Mouse (Mus musculus) stomach, embryonic 16.5 days (tissue): ENCODE measurements at regions not wholly inside any gene's neighbourhood (a gene's known extent, or its start where the extent isn't known, plus 50 kb on each side); places are given as distances from the start of the nearest gene placed in this dataset.

Experiments used
- ATAC-seq: fragments of 200-750 bp; cut with Nextera tagmentation; 2 replicates; pipeline ENCODE4 v1.8.0; 2017; ENCODE audit warnings: moderate number of reproducible peaks, moderate TSS enrichment; ENCODE audit not compliant: insufficient read depth, low FRiP score
- H3K27ac ChIP-seq: fragments of 300-500 bp; sonication (generic); 2 replicates; pipeline ENCODE4 v1.5.1; 2014; ENCODE audit warnings: low read length
- H3K27me3 ChIP-seq: fragments of 300-500 bp; sonication (generic); 2 replicates; pipeline ENCODE4 v1.6.1; 2014; ENCODE audit warnings: low read length, control low read depth, mixed read lengths; ENCODE audit not compliant: control insufficient read depth, insufficient read depth
- H3K36me3 ChIP-seq: fragments of 300-500 bp; sonication (generic); 2 replicates; pipeline ENCODE4 v1.6.1; 2014; ENCODE audit warnings: low read length; ENCODE audit not compliant: control insufficient read depth, insufficient read depth
- H3K4me1 ChIP-seq: fragments of 300-500 bp; sonication (generic); 2 replicates; pipeline ENCODE4 v1.6.1; 2014; ENCODE audit warnings: low read length, control low read depth, mixed read lengths; ENCODE audit not compliant: control insufficient read depth, insufficient read depth
- H3K4me2 ChIP-seq: fragments of 300-500 bp; sonication (generic); 2 replicates; pipeline ENCODE4 v1.6.1; 2014; ENCODE audit warnings: low read depth, low read length, mixed read lengths
- H3K4me3 ChIP-seq: fragments of 300-500 bp; sonication (generic); replicated peaks from 2 replicates; pipeline ENCODE4 v1.5.1; 2014; ENCODE audit warnings: mild to moderate bottlenecking, low read length
- H3K9ac ChIP-seq: fragments of 300-500 bp; sonication (generic); 2 replicates; pipeline ENCODE4 v1.6.1; 2014; ENCODE audit warnings: low read length
- H3K9me3 ChIP-seq: fragments of 300-500 bp; sonication (generic); replicated peaks from 2 replicates; pipeline ENCODE4 v1.6.1; 2016; ENCODE audit warnings: low read length, control low read depth; ENCODE audit not compliant: control insufficient read depth
- WGBS: fragments of 180-500 bp; shearing (Covaris S2); extraction: QIAGEN DNeasy Blood & Tissue Kit; methylation state at CpG from one replicate; pipeline ENCODE4 v1.1.7; 2014; 5-methylcytosine and 5-hydroxymethylcytosine counted together

DNA sequence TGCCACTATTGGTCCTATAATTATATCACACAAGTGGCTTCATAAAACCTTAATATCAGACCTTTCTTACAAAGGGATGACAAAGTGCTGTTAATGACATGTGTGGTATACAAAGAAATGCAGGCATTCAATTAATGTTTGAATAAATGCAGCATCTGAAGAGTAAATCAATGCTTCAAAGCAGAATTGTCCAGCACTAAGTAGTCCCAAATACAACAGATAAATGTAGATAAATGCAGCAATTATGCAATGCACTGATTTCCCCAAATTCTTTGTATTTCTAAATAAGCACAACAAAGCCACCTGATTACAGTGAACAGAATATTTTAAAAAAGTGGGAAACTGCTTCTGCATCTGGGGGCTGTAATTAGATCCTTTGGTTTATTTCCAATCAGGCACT lies 435.9 kb downstream of the Cps1 start:
- H3K27ac ChIP-seq = no peak overlapping the region
- no peaks in the 10 kb centered on the region for H3K9me3 ChIP-seq
- no peak overlapping the region for H3K4me3 ChIP-seq
- H3K9ac ChIP-seq = no peak overlapping the region
- no peaks in the 10 kb centered on the region for H3K4me1 ChIP-seq
- no peak for ATAC-seq
- no peak overlapping the region for H3K4me2 ChIP-seq
- H3K27me3 ChIP-seq = no peaks in the 10 kb centered on the region
- no peaks in the 10 kb centered on the region for H3K36me3 ChIP-seq

DNA sequence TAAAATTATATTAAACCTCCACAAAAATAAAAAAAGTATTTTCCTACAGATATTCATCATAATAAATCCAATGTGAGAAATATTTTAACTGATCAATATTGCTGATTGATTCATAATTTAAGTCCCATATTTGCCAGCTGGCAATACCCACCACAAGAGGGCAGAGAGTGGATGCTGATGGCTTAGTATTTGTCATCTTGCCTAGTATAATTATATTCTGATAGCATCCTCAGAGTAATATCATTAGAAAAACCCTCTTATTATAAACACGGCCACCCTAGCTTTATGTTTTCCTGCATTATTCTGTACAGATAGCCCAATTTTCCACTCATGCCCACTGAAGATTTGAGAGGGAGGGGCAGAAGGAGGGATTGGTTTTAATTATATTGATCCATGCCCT lies 436.4 kb downstream of the Cps1 start:
- Histone ChIP-seq H3K4me1 (no peaks in the 10 kb centered on the region), H3K36me3 (no peaks in the 10 kb centered on the region), H3K9ac (no peak overlapping the region), H3K9me3 (no peaks in the 10 kb centered on the region), H3K27ac (no peak overlapping the region), H3K4me2 (no peak overlapping the region), H3K27me3 (no peaks in the 10 kb centered on the region), H3K4me3 (no peak overlapping the region)
- ATAC-seq = no peak
- 85% methylated on average over 1 of the region's 1 CpGs for WGBS

DNA sequence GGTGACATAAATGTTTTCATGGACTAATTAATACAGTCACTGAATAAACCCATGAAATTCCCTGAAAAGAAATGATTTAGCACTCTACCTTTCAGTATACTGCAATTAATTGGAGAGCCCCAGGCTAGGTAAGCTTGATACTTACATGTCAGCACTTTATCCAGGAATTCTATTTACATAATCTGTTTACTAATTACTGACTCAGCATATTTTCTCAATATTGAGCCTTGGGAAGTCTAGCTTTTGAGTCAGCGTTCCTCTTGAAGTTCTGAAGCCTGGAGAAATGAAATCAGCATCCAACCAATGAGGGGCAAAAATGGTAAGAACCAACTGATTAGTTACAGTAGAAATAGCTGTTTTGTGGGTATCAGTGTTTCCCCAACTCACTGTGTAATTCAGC lies 448.8 kb downstream of the Cps1 start:
- Histone ChIP-seq H3K4me3 (no peak overlapping the region), H3K27ac (no peak overlapping the region), H3K36me3 (no peaks in the 10 kb centered on the region), H3K9ac (no peak overlapping the region), H3K9me3 (no peaks in the 10 kb centered on the region), H3K4me1 (no peaks in the 10 kb centered on the region), H3K4me2 (no peak overlapping the region), H3K27me3 (no peaks in the 10 kb centered on the region)
- ATAC-seq = no peak
- WGBS = 78% methylated on average over 1 of the region's 1 CpGs

DNA sequence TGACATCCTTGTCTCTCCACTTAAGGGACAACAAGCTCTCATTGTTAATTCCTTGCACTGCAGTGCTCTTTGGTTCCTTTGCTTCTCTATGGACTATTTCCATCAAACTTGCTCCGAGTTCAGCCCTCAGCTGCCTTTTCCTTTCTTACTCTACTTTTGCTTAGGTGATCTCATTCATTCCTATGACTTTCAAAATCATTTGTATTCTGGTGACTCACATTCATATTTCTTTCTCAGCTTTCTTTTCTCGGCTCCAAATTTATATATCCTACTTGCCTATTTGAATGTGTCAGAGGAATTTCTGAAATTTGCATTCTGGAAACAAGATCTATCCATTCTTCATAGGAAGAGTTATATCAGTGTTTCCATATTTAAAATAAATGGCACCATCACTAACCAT lies 456.9 kb downstream of the Cps1 start:
- Histone ChIP-seq H3K4me1 (no peaks in the 10 kb centered on the region), H3K9ac (no peak overlapping the region), H3K4me3 (no peak overlapping the region), H3K9me3 (no peaks in the 10 kb centered on the region), H3K27me3 (no peaks in the 10 kb centered on the region), H3K27ac (no peak overlapping the region), H3K4me2 (no peak overlapping the region), H3K36me3 (no peaks in the 10 kb centered on the region)
- 78% methylated on average over 2 of the region's 2 CpGs for WGBS
- no peak for ATAC-seq
